Mouse (Mus musculus): ENCODE results near the gene Alox8.

DNA sequence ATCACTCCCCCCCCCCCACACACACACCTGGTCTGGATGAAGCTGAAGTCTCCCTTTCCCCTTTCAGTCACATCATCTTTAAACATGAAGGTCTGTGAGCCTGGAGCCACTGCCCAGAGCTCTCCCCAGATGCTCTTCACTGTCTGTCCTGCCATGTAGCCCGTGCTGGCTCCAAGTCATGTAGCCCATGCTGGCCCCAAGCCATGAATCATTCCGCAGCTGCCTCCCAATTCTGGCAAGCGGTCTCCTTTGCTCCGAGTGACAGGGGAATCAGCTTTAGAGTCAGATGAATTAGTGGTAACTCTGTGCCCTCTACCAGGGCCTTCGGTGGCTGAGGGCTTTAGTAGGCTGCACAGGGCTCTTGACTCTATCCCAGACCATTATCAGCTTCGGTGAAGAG, 47.9 kb downstream of the Alox8 start:
- TF ChIP-seq GATA1 (IDR thresholded peaks at IDR 0.05; ENCODE audit: low read length) (no peak), TAL1 (IDR thresholded peaks at IDR 0.05; ENCODE audit: low read length) (no peak)
